Mouse (Mus musculus) liver, adult 2 months (tissue): ENCODE measurements around the gene D930048N14Rik.
"Not testable (repeated sequence)": the region's sequence is repeated elsewhere in the genome, so short reads cannot be mapped to it uniquely, and the experiment has no call there.

Experiments
- CTCF ChIP-seq: fragments of 200-500 bp; IDR thresholded peaks from 2 replicates; pipeline ENCODE4 v1.5.1; 2011; ENCODE audit warnings: low read depth, low read length, control low read depth
- POLR2A ChIP-seq: fragments of 200-500 bp; IDR thresholded peaks from 2 replicates; pipeline ENCODE4 v1.6.1; 2011; ENCODE audit warnings: low read length, control low read depth; ENCODE audit not compliant: insufficient read depth; ENCODE audit errors: extremely low read depth

DNA sequence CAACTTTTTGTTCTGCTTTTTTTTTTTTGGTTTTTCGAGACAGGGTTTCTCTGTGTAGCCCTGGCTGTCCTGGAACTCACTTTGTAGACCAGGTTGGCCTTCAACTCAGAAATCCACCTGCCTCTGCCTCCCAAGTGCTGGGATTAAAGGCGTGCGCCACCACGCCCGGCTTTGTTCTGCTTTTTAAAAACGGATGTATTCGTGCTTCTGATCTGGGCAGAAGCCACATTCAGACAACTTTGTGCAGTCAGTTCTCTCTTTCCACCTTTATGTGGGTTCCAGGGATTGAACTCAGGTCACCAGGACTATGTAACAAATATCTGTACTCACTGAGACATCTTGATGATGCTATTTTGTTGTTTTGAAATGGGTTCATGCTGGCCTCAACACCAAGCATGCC is 17.6 kb upstream of the D930048N14Rik start:
- not testable (repeated sequence) for TF ChIP-seq CTCF, POLR2A
